Mouse (Mus musculus): ENCODE results near the gene Igbp1. TPM values are rescaled to one million over a fixed set of nuclear protein-coding genes. Genes with fewer than 3 reads are reported as not detected.

Igbp1 gene
- polyA plus RNA-seq (2012; rRNA removed): 28.4 and 32.2 TPM in 2 replicates

DNA sequence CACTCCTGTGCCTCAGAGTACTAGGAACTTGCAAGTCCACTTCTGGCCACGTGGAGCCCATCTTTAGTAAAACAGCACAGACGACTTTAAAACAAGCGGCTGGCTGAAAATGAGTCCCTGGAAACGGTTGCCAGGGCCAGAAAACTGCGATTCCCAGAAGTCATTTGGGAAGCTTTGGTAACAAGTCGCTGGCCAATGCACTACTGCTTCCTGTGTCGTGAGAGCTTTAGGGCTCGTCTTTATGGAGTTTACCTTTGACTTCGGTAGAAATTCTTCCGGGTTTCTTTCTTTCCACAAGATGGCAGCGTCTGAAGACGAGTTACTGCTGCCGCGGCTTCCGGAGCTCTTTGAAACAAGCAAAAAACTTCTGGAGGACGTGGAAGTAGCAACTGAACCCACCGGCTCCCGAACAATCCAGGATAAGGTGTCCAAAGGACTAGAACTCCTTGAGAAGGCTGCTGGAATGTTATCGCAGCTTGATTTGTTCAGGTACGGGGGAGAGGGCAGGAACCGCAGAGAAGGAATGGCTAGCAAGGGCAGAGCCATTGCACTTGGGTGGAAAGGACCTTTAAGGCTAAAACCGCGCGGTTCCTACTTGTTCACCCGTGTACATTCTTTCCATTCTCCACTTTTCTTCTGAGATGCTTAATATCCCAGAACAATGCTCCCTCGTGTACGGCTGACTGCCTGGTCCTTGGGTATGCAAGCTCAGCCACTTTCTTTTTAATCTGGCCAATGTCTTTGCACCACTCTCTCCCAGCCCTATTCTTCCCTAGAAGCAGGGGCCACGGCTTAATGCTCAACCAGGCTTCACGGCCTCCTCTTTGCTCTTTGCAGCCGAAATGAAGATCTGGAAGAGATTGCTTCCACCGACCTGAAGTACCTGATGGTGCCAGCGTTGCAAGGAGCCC is at the start of gene Igbp1:
Igbp1 (plus strand) TSS at position 224 of the 911 bp plus-strand sequence.

DNA sequence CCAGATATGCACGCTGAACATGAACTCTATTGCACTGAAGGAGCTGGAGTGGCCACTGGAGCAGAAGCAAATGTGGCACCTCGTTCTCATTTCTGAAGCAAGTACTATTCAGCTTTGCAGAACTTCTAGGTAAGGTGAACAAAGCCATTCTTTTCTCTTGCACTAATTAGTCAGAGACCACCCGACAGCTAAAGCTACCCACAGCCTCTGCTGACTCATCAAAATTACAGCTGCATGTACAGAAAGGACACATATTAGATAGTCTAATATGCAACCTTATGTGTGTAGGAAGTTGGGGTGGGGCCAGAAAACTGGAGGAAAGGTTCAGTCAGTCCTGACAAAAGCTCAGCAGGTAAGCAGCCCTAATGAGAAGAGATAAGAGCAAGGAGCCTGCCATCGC is 30.4 kb downstream of the Igbp1 start, which contains the start of gene Dgat2l6:
Dgat2l6 (plus strand) TSS at position 368 of the 400 bp plus-strand sequence.

Other genes starting within 250 kb of the Igbp1 start
- gene Otud6a, start 65.3 kb upstream of the Igbp1 start, polyA plus RNA-seq (2012; rRNA removed): not detected in 2 replicates
- gene Awat2, start 51.6 kb upstream of the Igbp1 start, polyA plus RNA-seq (2012; rRNA removed): 0.20 and 0.21 TPM in 2 replicates
- gene Dgat2l6, start 30.5 kb downstream of the Igbp1 start, polyA plus RNA-seq (2012; rRNA removed): 0.01 TPM in 1 of 2 replicates, not detected in the other
- not detected in 2 replicates for gene Awat1, start 78.0 kb downstream of the Igbp1 start, polyA plus RNA-seq (2012; rRNA removed)
- 0.15 and 0.20 TPM in 2 replicates for gene P2ry4, start 100.6 kb downstream of the Igbp1 start, polyA plus RNA-seq (2012; rRNA removed)
- not detected in 2 replicates for gene Arr3, start 111.2 kb downstream of the Igbp1 start, polyA plus RNA-seq (2012; rRNA removed)
- 14.6 and 16.9 TPM in 2 replicates for gene Kif4, start 131.4 kb downstream of the Igbp1 start, polyA plus RNA-seq (2012; rRNA removed)
- 29.0 and 29.5 TPM in 2 replicates for gene Pdzd11, start 132.3 kb downstream of the Igbp1 start, polyA plus RNA-seq (2012; rRNA removed)
- 0.28 and 0.44 TPM in 2 replicates for gene Gdpd2, start 235.6 kb downstream of the Igbp1 start, polyA plus RNA-seq (2012; rRNA removed)

All from liver, embryonic 14 days (tissue).